Mouse (Mus musculus): Measurements from ENCODE around the gene Agmat.

DNA sequence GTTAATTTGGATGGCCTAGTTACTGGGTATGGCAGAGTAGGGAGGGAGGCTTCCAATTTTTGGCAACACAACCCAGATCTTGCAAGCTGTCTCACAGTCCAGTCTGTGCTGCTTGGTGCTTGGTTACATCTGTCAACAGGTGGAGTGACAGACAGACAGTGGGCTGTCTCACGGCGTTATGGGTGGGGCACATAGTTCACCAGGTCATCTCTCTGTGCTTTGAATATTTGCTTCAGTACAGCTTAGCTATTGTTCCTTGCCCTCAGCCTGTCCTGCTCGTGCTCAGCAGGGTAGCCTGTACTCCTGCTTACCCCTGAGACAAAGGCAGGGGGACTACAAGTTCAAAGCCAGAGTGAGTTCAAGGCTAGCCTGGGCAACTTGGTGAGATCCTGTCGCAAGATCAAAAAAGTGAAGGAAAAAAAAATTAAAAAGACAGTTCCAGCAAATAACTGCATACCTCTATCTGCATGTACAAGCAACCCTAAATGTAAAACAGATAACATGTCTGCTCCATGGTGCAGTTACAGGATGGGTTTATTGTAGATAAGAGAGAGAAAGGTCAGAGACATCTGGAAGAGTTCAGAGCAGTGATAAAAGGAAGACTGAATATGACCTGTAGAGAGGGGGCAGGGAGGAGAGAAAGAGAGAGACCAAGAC lies 5.1 kb downstream of the Agmat start:
- no peak for TF ChIP-seq CTCF (IDR thresholded peaks at IDR 0.05; ENCODE audit: borderline replicate concordance, extremely low read depth, insufficient read depth, insufficient read length)
- TF ChIP-seq POLR2A (IDR thresholded peaks at IDR 0.05; ENCODE audit: borderline replicate concordance, extremely low read depth, insufficient read depth, insufficient read length, poor library complexity, severe bottlenecking): no peak
